Mouse (Mus musculus) T-cell, adult 2 months (primary cell): ENCODE results near the gene Atf7ip.

Experiments used
- DNase-seq: peaks from one replicate; pipeline ENCODE4 v3.0.0; 2022; ENCODE audit warnings: low spot score

Gene Atf7ip

GRCm38 (mm10) chr6:136486166-136486565 lies 19.8 kb upstream of the Atf7ip start:
- no peak for DNase-seq

GRCm38 (mm10) chr6:136486801-136487553 lies 19.0 kb upstream of the Atf7ip start:
- DNase-seq = no peak

GRCm38 (mm10) chr6:136487554-136487950 lies 18.4 kb upstream of the Atf7ip start:
- no peak for DNase-seq

DNA sequence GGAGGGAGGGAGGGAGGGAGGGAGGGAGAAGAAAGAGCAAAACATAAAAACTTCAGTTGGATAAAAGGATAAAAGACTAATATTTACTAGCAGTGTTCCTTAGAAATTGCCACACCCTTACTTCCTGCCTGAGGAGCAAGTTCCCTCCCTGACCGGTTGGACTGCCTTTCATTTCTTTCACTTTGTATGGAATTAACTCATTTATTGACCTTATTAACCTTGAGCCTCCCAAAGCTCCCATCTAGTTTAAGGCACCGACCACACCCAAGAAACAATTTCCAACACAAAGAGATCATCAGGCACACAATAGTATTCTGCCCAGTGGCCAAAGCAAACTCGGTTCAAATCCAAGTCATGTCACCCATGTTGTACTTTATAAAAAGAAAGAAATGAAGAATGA lies 16.1 kb upstream of the Atf7ip start:
- DNase-seq = no peak

DNA sequence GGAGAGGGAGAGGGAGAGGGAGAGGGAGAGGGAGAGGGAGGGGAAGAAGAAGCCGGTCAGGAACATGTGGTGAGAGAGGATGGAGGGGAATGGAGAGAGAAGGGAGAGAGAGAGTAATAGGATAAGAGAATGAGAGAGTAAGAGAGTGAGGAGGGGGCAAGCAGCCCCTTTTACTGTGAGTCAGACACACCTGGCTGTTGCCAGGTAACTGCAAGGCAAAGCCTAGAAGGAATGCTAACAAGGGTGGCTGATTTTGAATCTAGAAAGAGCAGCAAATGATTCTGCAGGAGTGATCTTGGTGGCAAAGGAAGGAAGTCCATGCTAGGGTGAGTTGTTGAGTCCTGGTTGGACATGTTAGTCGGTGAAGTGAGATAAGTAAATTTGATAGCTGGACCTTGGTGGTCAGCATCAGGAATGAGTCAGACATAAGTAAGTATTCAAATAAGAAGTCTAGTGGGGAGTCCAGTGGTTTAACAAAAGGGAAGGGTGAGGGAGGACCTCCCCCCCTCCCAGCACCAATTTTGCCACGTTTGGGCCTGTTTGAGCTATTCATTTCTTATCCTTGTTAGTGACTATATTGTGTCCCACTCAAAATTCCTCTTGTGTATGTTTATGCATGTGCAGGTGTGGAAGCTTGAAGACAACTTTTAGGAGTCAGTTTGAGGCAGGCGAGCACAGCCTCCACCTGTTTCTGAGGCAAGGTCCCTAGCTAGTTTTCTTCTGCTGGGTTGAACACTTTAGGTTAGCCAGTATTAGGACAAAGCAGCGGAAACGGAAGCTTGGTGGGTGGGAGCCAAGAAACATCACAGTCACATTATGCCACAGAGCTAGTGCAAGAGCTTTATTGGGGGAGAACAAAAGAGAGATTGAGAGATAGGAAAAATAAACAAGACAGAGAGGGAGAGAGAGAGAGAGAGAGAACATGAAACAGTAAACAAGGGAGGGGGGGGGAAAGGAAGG lies 15.2 kb upstream of the Atf7ip start:
- DNase-seq = peak; percentile 73

DNA sequence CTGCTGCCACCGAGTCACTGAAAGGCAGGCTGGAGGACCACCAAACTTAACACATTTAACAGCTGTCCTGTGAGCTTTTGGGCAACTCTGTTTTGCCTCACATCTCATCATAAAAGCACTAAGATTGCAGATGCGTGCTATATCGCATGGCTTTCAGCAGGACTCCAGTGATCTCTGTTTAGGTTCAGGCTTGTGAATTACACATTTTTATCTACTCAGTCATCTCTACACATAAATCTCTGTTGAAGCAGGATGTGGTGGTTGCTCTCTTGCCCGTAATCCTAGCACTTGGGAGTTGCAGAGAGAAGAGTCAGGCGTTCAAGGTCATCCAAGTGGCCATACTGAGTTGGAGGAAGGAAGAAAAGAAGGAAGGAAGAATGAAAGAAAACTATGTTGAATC lies 14.3 kb upstream of the Atf7ip start:
- peak; percentile 54 for DNase-seq

DNA sequence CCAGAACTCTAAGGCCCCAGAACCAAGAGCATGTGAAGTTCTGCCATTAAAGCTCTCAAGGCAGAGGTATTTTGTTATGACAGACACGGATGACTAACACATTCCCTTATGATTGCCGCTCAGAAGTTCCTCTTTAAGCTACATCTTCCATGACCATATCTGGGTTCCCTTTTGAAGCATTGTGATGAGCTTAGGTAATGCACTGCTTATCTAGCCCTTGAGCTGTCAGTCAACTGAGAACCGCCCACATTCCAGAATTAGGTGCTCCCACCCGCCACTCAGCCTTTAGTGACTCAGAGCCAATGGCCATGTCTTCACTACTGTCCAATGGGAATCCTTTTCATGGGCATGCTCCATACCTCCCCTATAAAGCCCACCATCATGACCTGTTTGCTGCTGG lies 13.7 kb upstream of the Atf7ip start:
- no peak for DNase-seq

DNA sequence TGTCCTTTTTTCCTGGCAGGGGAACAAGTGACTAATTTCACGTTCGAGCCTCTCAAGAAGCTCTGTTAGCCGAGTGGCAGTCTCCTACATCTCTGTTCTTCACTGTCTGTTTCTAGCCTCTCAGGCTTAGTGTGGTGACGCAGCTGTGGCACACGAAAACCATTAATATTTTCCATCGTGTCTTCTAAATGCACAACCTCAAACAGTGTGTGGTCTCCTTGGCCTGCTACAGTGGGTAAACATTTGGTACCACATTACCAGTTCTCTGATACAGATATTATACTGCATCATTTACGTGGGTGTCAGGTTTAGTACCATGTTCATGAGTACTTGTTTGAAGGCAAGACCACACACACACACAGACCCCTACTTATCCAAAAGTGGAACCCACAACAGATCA lies 12.5 kb upstream of the Atf7ip start:
- no peak for DNase-seq

DNA sequence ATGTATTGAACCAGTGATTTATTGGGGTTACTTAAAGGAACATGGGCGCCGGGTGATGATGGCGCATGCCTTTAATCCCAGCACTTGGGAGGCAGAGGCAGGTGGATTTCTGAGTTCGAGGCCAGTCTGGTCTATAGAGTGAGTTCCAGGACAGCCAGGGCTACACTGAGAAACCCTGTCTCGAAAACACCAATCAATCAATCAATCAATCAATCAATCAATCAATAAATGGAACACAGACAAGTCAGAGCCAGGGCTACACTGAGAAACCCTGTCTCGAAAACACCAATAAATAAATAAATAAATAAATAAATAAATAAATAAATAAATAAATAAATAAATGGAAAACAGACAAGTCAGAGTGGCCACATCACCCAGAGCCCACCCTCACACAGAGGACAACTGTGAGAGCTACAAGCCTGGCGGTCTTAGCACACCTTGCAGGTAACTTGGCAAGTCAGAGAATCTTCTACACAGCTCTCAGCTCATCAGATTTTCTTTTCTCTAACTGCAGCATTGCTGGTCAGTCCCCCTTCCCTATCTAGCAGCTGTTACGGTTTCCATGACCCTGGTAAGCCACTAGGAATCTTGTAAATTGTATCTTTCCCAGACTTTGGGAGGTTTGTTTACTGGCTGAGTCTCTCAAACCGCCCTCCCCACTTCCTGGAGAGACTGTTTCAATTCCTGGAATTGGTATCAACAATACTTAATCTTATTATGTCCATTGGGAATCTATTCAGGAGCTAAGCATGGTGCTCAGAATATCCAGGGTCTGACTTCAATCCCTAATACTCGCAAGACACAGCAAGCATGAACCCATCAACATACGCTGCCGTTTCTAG lies 11.8 kb upstream of the Atf7ip start:
- DNase-seq = no peak

GRCm38 (mm10) chr6:136495023-136495422 lies 10.9 kb upstream of the Atf7ip start:
- DNase-seq = no peak

- DNase-seq = peak; percentile 67
Observed at GRCm38 (mm10) chr6:136497744-136498143, 8.2 kb upstream of the Atf7ip start.

GRCm38 (mm10) chr6:136499292-136499977 lies 6.5 kb upstream of the Atf7ip start:
- DNase-seq = no peak

DNA sequence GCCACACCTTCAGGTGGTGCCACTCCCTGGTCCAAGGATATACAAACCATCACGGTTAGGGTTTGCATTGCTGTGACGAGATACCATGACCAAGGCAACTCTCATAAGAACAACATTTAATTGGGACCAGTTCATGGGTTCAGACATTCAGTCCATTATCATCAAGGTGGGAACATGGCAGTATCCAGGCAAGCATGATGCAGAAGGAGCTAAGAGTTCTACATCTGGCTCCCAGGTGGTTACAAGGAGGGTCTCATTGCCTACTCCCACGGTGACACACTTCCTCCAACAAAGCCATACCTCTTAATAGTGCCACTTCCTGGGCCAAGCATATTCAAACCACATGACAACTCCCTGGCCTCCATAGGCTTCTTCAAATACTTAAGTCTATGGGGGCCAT lies 2.7 kb downstream of the Atf7ip start:
- DNase-seq = no peak

- no peak for DNase-seq
Observed at GRCm38 (mm10) chr6:136510945-136511344, 5.0 kb downstream of the Atf7ip start.

GRCm38 (mm10) chr6:136512351-136512750 lies 6.4 kb downstream of the Atf7ip start:
- no peak for DNase-seq

DNA sequence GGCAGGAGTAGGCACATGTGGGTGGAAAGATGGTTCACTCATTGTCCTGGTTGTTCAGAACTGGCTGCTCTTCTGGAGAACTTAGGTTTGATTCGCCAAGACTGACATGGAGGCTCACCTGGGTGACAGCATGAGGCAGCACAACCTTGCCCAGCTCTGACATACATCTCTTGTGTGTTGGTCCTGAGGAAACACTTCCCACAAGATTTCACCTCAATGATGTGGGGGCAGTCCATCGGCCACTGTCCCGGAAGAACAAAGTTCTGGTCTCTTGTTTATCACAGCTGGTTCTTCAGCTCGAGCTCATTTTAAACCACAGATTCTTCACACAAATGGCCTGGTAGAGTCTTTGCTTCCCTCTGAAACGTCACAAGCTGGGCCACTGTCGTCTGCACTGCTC lies 10.7 kb downstream of the Atf7ip start:
- DNase-seq = no peak

- DNase-seq = no peak
Observed at GRCm38 (mm10) chr6:136517221-136517620, 11.3 kb downstream of the Atf7ip start.

DNA sequence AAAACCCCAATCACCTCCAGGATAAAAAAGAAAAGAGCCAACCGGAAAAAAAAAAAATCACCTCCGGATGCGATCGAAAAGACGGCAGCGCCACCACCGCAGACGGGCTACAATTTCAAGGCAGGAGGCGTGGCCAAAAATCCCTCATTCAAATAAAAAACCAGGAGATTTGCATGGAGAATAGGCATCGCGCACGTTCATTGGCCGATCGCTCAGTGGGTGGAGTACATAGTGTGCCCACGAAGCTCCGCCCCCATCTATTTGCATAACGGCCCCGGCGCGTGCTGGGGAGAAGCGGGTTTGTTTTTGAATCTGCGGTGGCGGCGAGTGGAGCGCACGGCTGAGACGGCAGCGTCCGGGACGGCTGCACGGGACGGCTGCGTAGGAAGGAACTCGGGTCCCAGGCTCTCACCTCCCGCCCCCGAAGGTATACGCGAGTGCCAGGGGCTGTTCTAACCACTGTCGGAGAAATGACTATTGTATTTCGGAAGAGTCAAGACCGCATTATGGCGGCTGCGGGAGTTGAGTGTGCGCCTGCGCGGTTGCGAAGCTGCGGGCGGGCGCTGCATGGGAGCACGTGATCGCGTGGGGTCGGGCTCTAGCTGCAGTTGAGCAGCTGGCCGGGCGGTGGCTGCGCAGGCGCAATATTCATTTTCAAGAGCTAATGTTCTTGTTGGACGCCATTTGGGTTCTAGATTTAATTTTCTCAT lies 12.7 kb downstream of the Atf7ip start:
- DNase-seq = peak; percentile 95

GRCm38 (mm10) chr6:136519254-136519653 lies 13.3 kb downstream of the Atf7ip start:
- DNase-seq = no peak

GRCm38 (mm10) chr6:136520361-136520760 lies 14.4 kb downstream of the Atf7ip start:
- no peak for DNase-seq

DNA sequence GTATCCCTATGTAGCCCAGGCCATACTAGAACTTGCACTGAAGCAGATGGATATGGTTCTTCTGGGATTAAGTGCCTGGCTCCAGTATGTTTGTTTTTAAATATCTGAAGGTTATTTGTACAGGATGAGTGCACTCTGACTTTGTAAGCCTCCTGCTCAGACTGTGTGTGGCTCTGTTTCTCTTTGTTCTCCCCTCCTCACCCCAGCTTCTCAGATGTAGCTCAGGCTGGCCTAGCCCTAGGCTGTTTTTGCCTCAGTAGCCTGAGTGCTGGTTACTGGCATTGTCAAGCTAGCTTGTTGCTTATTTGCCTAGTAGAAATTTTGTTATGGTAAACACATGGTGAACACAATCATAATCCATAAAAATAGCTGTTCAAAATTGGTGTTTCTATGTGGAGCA lies 15.7 kb downstream of the Atf7ip start:
- DNase-seq = no peak
